Mouse (Mus musculus) neural tube, embryonic 12.5 days (tissue): ENCODE results near the gene Gsc. TPM values are rescaled to one million over a fixed set of nuclear protein-coding genes. Genes with fewer than 3 reads are reported as not detected.
"Not testable (repeated sequence)": the region's sequence is repeated elsewhere in the genome, so short reads cannot be mapped to it uniquely, and the experiment has no call there.

Experiments used
- ATAC-seq: fragments of 200-750 bp; cut with Nextera tagmentation; 2 replicates; pipeline ENCODE4 v1.8.0; 2017; ENCODE audit warnings: low read depth, mild to moderate bottlenecking, moderate TSS enrichment, moderate library complexity; ENCODE audit not compliant: low FRiP score
- H3K27ac ChIP-seq: fragments of 300-500 bp; sonication (generic); 2 replicates; pipeline ENCODE4 v1.5.1; 2016
- H3K27me3 ChIP-seq: fragments of 300-500 bp; sonication (generic); replicated peaks from 2 replicates; pipeline ENCODE4 v1.6.1; 2016; ENCODE audit warnings: mild to moderate bottlenecking
- H3K36me3 ChIP-seq: fragments of 300-500 bp; sonication (generic); 2 replicates; pipeline ENCODE4 v1.6.1; 2016; ENCODE audit warnings: mild to moderate bottlenecking
- H3K4me1 ChIP-seq: fragments of 300-500 bp; sonication (generic); 2 replicates; pipeline ENCODE4 v1.6.1; 2016
- H3K4me2 ChIP-seq: fragments of 300-500 bp; sonication (generic); replicated peaks from 2 replicates; pipeline ENCODE4 v1.6.1; 2016; ENCODE audit warnings: mild to moderate bottlenecking
- H3K4me3 ChIP-seq: fragments of 300-500 bp; sonication (generic); 2 replicates; pipeline ENCODE4 v1.5.1; 2016
- H3K9ac ChIP-seq: fragments of 300-500 bp; sonication (generic); 2 replicates; pipeline ENCODE4 v1.6.1; 2016; ENCODE audit warnings: mild to moderate bottlenecking
- H3K9me3 ChIP-seq: fragments of 300-500 bp; sonication (generic); 2 replicates; pipeline ENCODE4 v1.6.1; 2016; ENCODE audit warnings: mild to moderate bottlenecking
- WGBS: fragments of 180-500 bp; shearing (Covaris S2); methylation state at CpG from one replicate; pipeline ENCODE4 v1.1.7; 2016; 5-methylcytosine and 5-hydroxymethylcytosine counted together
- polyA plus RNA-seq: library from polyadenylated mRNA; unstranded; fragments of >200 nt; fragmentation: Nextera tagmentation; extraction: Ambion mirVana; gene quantifications from 2 replicates; pipeline ENCODE4 v1.2.1, GENCODE M21; 2016

The Gsc gene
- polyA plus RNA-seq, 1 experiment from 2014 or later = 0.20 TPM

DNA sequence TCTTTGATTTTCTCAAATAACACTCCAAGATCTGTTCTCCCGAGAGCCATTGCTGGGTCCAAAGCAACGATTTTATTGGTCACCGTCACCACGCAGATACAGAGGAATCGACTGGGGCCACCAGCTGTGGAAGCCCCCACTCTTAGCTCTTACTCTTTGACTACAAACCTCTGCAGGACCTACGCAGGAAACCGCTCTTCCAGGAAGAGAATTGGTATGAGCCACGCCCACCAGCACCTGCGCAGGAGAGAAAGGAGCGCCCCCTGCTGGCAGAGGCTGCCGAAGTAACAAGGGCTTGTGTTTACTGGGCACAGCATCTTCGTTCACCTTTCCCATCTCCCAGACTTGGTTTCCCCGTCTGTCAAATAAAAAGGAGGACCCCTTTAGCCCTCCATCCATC lies 25.0 kb downstream of the Gsc start:
- Histone ChIP-seq H3K4me1 (no peaks in the 10 kb centered on the region), H3K4me2 (no peak overlapping the region), H3K27me3 (no peaks in the 10 kb centered on the region), H3K9me3 (no peaks in the 10 kb centered on the region), H3K4me3 (no peak overlapping the region), H3K9ac (no peak overlapping the region), H3K27ac (no peak overlapping the region), H3K36me3 (no peaks in the 10 kb centered on the region)
- ATAC-seq = no peak
- 26% methylated on average over 13 of the region's 13 CpGs for WGBS

- H3K27me3 ChIP-seq, ATAC-seq, H3K4me2 ChIP-seq, H3K4me3 ChIP-seq, H3K27ac ChIP-seq, H3K4me1 ChIP-seq, H3K9me3 ChIP-seq, H3K36me3 ChIP-seq, H3K9ac ChIP-seq: not testable (repeated sequence)
- 80% methylated on average over 25 of the region's 25 CpGs for WGBS
Measured at GRCm38 (mm10) chr12:104447056-104447455, 26.1 kb downstream of the Gsc start.

DNA sequence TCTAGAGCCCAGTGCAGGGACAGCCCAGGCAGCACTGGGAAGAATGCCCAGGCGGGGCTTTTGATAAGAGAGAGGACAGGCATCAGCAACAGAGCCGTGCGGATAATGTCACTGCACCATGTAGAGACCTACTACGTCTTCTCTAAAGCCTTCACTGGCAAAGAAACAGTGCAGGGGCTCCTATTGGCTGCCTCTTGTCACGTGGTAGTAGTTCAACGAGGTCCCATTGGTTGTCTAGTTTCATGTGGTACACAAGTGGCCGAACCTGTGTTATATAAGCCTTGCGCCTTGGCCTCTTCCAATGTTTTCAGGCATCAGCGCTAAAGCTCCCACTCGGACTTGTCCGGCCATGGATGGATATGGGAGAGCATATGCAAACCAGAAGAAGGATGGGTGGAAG lies 29.4 kb downstream of the Gsc start:
- no peak for ATAC-seq
- 87% methylated on average over 11 of the region's 11 CpGs for WGBS
- Histone ChIP-seq H3K9ac (no peak overlapping the region), H3K27me3 (0 out of 2 replicates have a peak, but pooled peaks cover 3% of the 10 kb centered on the region), H3K4me1 (peaks cover 5% of the 10 kb centered on the region; the same call in 1 of the 2 replicates), H3K27ac (no peak overlapping the region), H3K36me3 (no peaks in the 10 kb centered on the region), H3K4me3 (no peak overlapping the region), H3K9me3 (no peaks in the 10 kb centered on the region), H3K4me2 (no peak overlapping the region)

DNA sequence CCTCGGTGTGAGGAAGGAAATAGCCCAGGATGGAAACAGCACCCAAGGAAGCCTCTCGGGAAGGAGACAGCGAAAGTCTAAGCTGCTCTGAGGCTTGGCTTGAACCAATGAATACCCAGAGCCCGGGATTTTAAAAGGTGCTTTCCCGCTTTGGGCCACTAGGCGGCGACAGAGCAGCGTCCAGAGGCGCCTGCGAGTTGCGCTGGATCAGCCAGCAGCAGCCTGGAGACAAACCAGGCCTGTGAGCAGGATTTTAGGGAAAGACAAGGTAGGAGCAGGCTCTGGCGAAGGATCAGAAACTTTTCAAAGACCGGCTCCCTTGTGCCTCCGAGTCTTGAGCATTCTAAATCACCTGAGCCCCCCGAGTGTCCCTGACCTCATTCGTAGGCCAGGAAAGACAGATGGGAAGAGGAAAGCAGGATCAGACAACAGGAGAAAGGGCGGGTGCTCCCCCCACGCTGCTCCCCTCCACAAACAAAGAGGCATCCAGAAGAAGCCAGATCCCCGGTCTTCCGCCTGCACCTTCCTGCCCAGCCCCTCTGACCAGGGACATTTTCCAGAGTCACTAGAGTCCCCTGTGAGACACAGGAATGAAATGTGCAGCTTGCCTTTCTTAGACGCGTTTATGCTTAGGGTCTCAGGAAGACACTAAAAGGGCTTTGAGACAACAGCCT lies 32.9 kb downstream of the Gsc start:
- Histone ChIP-seq H3K4me3 (no peak overlapping the region), H3K4me1 (peaks cover 5% of the 10 kb centered on the region; the same call in 1 of the 2 replicates), H3K9ac (no peak overlapping the region), H3K36me3 (no peaks in the 10 kb centered on the region), H3K27me3 (0 out of 2 replicates have a peak, but pooled peaks cover 3% of the 10 kb centered on the region), H3K9me3 (no peaks in the 10 kb centered on the region), H3K27ac (no peak overlapping the region), H3K4me2 (no peak overlapping the region)
- ATAC-seq = peak; percentile 71
- 11% methylated on average over 22 of the region's 22 CpGs for WGBS

DNA sequence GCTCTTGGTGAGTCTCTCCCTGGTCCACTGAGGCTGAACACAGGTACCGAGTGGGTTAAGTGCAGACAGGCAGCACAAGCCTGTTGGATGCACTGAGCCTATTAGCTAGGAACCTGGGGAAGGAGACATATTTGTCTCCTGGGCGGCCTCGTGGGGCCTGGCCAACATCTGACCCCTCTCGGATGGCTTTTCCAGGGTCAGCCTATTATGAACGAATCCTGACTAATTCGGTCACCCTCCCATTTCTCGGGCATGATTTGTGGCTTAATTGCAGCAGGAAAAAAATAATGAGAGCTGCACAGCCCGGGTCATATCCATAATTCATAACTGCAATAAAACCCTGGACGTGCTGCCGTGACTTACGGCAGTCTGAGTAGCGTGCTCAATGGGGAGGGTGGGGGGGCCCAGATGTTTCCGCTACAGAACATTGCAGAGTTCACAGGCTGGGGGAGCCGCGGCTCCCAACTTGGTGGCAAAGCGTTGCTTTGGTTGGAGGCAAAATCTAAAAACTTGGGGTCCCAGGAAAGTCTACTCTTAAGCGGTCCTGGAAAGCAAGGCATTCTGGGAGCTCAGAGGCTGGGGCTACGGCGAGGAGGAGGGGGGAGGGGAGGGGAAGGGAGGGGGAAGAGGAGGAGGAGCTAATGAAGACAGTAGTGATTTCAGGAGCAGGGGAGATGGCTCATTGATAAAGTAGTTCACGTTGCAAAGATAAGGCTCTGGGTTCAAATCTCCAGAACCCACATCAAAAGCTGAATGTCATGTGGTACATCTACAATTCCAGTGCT lies 39.0 kb downstream of the Gsc start:
- H3K9me3 ChIP-seq = no peaks in the 10 kb centered on the region
- WGBS = 61% methylated on average over 20 of the region's 20 CpGs
- H3K4me2 ChIP-seq = peak overlapping the region; percentile 30
- H3K4me1 ChIP-seq = no peaks in the 10 kb centered on the region; the same call in 1 of the 2 replicates
- H3K27me3 ChIP-seq = no peaks in the 10 kb centered on the region
- ATAC-seq = peak; percentile 69
- no peaks in the 10 kb centered on the region for H3K36me3 ChIP-seq
- no peak overlapping the region for H3K9ac ChIP-seq
- H3K27ac ChIP-seq = no peak overlapping the region; the same call in 1 of the 2 replicates
- no peak overlapping the region for H3K4me3 ChIP-seq

DNA sequence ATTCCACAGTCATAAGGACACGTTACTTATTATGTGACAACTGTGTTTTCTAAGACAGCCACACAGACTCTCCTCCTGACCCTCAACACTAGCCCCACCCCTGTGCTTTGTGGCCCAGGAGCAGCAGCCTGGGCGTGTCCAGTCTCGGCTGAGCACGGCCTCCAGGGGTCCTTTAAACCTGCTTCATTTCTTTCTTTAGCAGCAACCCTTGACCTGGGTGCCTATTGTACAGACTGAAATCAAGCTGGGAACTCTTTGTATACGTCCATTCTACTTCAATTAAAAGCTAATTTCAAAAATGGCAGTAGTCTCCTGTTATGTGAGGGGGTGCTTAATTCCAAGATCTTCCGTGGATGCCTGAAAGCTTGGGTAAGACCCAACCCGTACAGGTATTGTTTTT lies 39.9 kb downstream of the Gsc start:
- Histone ChIP-seq H3K4me3 (no peak overlapping the region), H3K9ac (no peak overlapping the region), H3K9me3 (no peaks in the 10 kb centered on the region), H3K27ac (no peak overlapping the region), H3K4me2 (no peak overlapping the region), H3K36me3 (no peaks in the 10 kb centered on the region), H3K27me3 (no peaks in the 10 kb centered on the region), H3K4me1 (no peaks in the 10 kb centered on the region; the same call in 1 of the 2 replicates)
- WGBS = 24% methylated on average over 7 of the region's 7 CpGs
- ATAC-seq = 0 out of 2 replicates have a peak, but pooled peaks have one; percentile 19

DNA sequence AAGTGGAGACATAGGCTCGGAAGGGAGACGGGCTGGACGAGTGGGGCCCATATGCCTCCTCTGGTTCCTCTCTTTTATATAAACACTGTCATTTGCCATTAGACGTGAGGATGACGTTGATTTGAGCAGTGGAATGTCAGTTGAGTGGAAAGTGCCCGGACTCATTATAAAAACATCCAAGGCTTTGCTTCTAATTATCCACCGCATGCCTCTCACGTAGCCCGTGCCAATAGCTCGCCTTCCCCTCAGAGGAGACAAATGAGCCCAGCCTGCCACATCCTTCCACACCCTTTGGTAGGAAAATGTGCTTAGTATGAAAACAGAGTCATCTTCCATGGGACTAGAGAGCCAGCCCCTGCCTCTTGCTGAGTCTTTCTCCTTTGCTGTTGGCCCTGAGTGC lies 41.8 kb downstream of the Gsc start:
- no peak overlapping the region for H3K9ac ChIP-seq
- no peak overlapping the region for H3K4me2 ChIP-seq
- no peaks in the 10 kb centered on the region for H3K36me3 ChIP-seq
- H3K9me3 ChIP-seq = no peaks in the 10 kb centered on the region
- no peak overlapping the region for H3K27ac ChIP-seq
- no peaks in the 10 kb centered on the region for H3K27me3 ChIP-seq
- no peaks in the 10 kb centered on the region; the same call in 1 of the 2 replicates for H3K4me1 ChIP-seq
- no peak overlapping the region for H3K4me3 ChIP-seq
- WGBS = 72% methylated on average over 10 of the region's 10 CpGs
- ATAC-seq = no peak

DNA sequence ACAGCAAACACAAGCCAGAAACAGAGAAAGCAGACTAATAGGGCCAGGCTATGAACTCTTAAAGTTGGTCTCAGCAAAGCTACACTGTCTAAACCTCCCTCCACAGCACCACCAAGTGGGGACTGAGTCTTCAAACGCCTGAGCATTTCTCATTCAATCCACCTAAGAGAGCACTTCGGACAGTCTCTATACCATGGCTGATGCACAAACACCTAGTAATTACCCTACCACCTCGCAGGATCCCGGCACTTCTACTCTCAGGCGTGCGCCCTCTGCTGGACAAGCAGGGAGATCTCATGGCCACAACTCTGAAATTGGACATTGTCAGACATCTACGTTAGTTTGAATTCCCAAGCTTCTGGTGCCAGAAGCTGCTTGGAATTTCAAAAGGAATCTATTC lies 46.2 kb downstream of the Gsc start:
- ATAC-seq = peak; percentile 63; the same call in 1 of the 2 replicates
- no peak overlapping the region for H3K27ac ChIP-seq

DNA sequence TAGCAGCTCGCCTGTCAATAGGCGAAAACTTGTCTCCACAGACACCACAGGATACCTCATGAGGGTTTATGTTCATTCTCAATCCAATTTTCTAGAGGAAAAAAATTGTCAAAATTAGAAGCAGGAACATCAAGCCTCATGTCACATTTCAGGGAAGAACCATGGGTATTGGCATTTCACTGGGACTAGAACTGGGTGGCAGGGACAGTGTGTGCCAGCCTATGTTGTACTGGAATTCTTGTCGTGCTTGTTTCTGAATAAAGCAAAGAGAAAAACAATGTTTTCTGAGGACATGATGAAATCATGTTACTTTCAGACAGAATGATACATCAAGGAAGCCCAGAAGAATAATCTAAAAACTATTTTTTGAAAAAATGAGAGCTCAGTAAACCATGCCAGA lies 47.5 kb downstream of the Gsc start:
- H3K4me1 ChIP-seq = no peaks in the 10 kb centered on the region
- 82% methylated on average over 3 of the region's 3 CpGs for WGBS
- H3K27me3 ChIP-seq = no peaks in the 10 kb centered on the region
- ATAC-seq = no peak
- no peak overlapping the region for H3K27ac ChIP-seq
- H3K4me2 ChIP-seq = no peak overlapping the region
- H3K9ac ChIP-seq = no peak overlapping the region
- H3K4me3 ChIP-seq = no peak overlapping the region
- no peaks in the 10 kb centered on the region for H3K36me3 ChIP-seq
- H3K9me3 ChIP-seq = no peaks in the 10 kb centered on the region

More for the DNA sequence above, 46.2 kb downstream of the Gsc start:
- no peaks in the 10 kb centered on the region for H3K9me3 ChIP-seq
- no peaks in the 10 kb centered on the region for H3K36me3 ChIP-seq
- H3K4me3 ChIP-seq = no peak overlapping the region
- H3K27me3 ChIP-seq = no peaks in the 10 kb centered on the region
- WGBS = 11% methylated on average over 7 of the region's 7 CpGs
- no peak overlapping the region for H3K9ac ChIP-seq
- H3K4me2 ChIP-seq = no peak overlapping the region
- H3K4me1 ChIP-seq = no peaks in the 10 kb centered on the region

DNA sequence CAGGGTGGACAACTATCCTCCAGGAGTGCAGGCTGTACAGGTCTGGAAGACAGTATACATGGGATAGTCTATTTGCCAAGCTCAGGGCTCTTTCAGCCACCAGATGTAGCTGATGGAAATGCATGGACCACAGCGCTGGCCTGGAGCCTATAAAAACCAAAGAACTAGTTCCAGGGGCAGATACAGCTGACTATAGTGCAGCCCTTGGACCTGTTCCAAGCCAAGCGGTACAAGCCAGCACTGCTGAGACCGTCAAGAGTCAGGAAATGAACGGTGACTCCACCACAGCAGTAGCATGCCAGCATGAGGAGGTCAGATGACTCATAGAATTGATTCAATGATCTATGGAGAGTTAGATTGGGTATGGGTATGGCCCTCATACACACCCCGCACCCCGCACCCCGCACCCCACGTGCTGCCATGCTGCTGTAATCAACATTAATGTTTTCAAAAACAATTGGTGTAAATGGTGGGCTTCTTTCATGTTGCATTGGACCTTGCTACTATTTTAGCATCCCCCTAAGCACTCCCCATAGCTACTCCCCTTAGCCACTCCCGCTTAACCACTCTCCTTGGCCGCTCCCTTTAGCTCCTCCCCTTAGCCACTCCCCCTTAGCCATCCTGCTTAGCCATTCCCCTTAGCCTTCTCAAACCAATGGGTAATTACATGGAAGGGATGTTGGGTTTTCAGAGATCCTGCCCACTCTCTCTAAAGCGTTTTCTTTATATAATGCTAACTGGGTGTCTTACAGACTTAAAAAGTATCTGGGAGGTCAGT lies 50.3 kb downstream of the Gsc start:
- H3K4me2 ChIP-seq = no peak overlapping the region
- H3K27me3 ChIP-seq = no peaks in the 10 kb centered on the region
- H3K9ac ChIP-seq = no peak overlapping the region
- H3K4me3 ChIP-seq = no peak overlapping the region
- no peak for ATAC-seq
- no peaks in the 10 kb centered on the region for H3K9me3 ChIP-seq
- H3K27ac ChIP-seq = no peak overlapping the region
- no peaks in the 10 kb centered on the region for H3K4me1 ChIP-seq
- 78% methylated on average over 11 of the region's 11 CpGs for WGBS
- H3K36me3 ChIP-seq = no peaks in the 10 kb centered on the region
